Mouse (Mus musculus): ENCODE data around the gene Lpar1. TPM values are rescaled to one million over a fixed set of nuclear protein-coding genes. Genes with fewer than 3 reads are reported as not detected.

The Lpar1 gene
- polyA plus RNA-seq, 1 experiment from 2014 or later: 40.9 TPM

- H3K36me3 ChIP-seq: peaks cover 10% of the 10 kb centered on the region; the same call in 1 of the 2 replicates
- H3K4me3 ChIP-seq (replicated peaks): no peak overlapping the region
- no peak for ATAC-seq (replicated peaks; ENCODE audit: low FRiP score)
- H3K4me1 ChIP-seq: peaks cover 7% of the 10 kb centered on the region; the same call in 1 of the 2 replicates
- H3K27ac ChIP-seq: no peak overlapping the region
- H3K27me3 ChIP-seq: no peaks in the 10 kb centered on the region
- H3K9ac ChIP-seq: no peak overlapping the region
- 87% methylated on average over 15 of the region's 15 CpGs for WGBS
- H3K9me3 ChIP-seq (replicated peaks): no peaks in the 10 kb centered on the region
- no peak overlapping the region for H3K4me2 ChIP-seq
Observed at GRCm38 (mm10) chr4:58437271-58437670, 116.4 kb downstream of the Lpar1 start.

DNA sequence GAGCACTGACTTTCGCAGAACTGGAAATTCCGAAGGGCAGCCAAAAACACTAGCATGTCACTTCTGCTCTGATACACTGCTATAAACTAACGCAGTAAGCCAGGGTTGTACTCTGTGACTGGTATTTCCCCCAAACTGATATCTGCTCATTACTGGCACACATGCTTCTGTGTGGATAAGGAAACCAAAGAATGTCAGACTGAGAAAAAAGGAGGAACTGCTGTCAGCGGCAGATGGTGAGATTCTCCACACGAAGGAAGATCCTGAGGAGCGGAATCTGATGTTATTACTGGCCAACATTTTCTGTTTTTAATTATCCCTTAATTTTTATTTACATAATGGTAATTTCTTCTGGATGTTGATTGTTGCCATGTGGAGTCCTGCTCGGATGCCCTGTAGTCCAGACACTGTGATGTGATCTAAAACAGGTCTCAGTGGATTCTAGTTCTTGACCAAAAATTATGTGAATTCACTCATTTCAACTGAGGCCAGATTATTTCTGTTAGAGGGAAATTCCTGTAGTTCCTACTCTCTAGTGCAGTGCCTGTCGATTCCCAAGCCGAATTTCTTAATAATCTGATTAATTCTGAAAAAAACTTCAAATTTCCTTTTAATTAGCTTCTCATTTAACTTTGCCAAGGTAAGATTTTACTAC is 130.3 kb downstream of the Lpar1 start:
- Histone ChIP-seq H3K4me1 (no peaks in the 10 kb centered on the region), H3K4me2 (no peak overlapping the region), H3K27ac (no peak overlapping the region), H3K9me3 (replicated peaks) (no peaks in the 10 kb centered on the region), H3K36me3 (no peaks in the 10 kb centered on the region), H3K27me3 (no peaks in the 10 kb centered on the region), H3K9ac (no peak overlapping the region), H3K4me3 (replicated peaks) (no peak overlapping the region)
- no peak for ATAC-seq (replicated peaks; ENCODE audit: low FRiP score)
- WGBS: 64% methylated on average over 9 of the region's 9 CpGs

- H3K27me3 ChIP-seq: no peaks in the 10 kb centered on the region
- WGBS: 41% methylated on average over 5 of the region's 5 CpGs
- H3K9me3 ChIP-seq (replicated peaks): no peaks in the 10 kb centered on the region
- H3K9ac ChIP-seq: no peak overlapping the region
- H3K4me3 ChIP-seq (replicated peaks): no peak overlapping the region
- H3K4me1 ChIP-seq: no peaks in the 10 kb centered on the region
- H3K27ac ChIP-seq: no peak overlapping the region
- H3K36me3 ChIP-seq: no peaks in the 10 kb centered on the region
- H3K4me2 ChIP-seq: no peak overlapping the region
- ATAC-seq (replicated peaks; ENCODE audit: low FRiP score): no peak
Observed at GRCm38 (mm10) chr4:58419225-58419624, 134.5 kb downstream of the Lpar1 start.

DNA sequence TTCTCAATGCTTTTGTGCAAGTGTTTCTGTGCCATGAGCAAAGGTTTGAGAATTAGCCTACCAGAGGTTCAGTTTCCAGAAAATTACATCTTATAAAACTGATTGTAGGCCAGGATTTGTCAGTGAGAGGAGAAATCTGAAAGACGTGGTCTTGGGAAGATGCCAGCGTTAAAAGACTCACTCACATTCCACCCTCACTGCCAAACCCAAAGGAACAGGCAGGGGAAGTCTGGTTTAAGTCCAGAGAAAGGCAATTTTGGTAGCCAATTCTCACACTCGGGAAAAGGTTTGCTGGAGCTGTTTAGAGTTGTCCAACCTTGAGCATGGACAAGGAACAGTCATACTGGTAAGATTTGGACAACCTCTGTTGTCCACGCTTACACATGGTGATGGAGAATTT is 136.4 kb downstream of the Lpar1 start:
- Histone ChIP-seq H3K9ac (no peak overlapping the region), H3K9me3 (replicated peaks) (no peaks in the 10 kb centered on the region), H3K27me3 (no peaks in the 10 kb centered on the region), H3K4me1 (0 out of 2 replicates have a peak, but pooled peaks cover 3% of the 10 kb centered on the region), H3K36me3 (no peaks in the 10 kb centered on the region), H3K4me2 (no peak overlapping the region), H3K4me3 (replicated peaks) (no peak overlapping the region), H3K27ac (no peak overlapping the region)
- 71% methylated on average over 4 of the region's 4 CpGs for WGBS
- no peak for ATAC-seq (replicated peaks; ENCODE audit: low FRiP score)

DNA sequence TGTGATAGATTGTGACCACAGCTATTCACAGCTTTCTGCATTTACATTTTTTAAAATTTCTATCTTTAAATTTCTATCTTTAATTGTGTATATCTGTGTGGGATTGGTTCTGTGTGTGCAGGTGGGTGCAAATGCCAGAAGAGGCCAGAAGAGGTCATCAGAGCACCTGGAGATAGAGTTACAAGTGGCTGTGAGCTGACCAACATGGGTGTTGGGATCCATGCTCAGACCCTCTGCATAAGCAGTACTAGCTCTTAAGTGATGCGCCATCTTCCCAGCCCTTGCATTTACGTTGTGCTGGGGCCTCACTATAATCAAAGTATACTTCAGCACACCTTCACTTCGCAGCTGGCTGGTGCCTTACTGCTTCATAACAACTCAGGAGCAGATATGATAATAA is 138.2 kb downstream of the Lpar1 start:
- H3K4me3 ChIP-seq (replicated peaks): no peak overlapping the region
- no peaks in the 10 kb centered on the region for H3K36me3 ChIP-seq
- no peaks in the 10 kb centered on the region for H3K9me3 ChIP-seq (replicated peaks)
- no peak overlapping the region for H3K9ac ChIP-seq
- H3K27me3 ChIP-seq: no peaks in the 10 kb centered on the region
- H3K4me2 ChIP-seq: no peak overlapping the region
- H3K4me1 ChIP-seq: 0 out of 2 replicates have a peak, but pooled peaks cover 3% of the 10 kb centered on the region
- WGBS: 100% methylated on average over 3 of the region's 3 CpGs
- no peak for ATAC-seq (replicated peaks; ENCODE audit: low FRiP score)
- H3K27ac ChIP-seq: no peak overlapping the region

DNA sequence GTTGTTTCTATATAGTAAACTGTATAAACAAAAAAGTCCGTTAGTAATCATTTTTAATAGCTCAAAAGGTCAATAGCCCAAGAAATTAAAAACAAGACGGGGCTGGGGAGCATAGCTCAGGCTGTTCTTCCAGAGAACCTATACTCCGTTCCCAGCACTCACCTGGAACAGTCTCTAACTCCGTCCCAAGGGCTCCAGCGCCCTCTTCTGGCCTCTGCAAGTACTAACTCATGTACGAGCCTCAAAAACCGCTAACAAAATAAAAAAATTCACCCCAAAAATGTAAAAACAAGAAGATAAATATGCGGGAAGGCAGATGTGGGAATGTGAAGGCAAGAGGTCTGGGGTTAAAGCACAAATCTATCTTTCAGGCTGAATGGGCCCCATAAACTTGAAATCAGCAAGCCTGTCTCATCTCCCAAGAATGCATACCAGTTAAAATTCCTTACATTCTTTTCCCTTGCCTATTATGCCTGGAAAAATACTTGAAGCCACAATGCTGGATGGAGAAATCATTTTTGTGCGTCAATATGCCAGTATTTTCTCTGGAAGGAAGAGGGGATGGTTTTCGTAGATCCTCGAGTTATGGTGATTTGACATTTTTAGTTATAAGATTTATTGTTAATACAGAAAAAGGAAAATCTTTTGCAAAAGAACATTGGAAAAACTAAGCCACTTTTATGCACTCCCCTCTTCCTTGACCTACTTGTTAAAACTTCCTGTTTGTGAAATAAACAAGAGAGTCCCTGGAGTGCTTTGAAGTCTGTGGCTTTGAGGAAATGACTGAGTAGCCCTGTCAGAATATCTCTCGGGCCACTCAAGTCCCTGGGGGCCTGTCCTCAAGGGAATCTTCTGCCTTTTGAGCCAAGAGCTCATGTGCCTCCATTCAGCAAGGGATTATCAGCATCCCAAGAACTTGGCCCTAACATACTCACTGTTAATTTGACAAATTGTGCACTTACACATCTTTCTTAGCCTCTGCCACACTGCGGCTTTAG is 140.2 kb downstream of the Lpar1 start:
- peak; percentile 15; the same call in 1 of the 2 replicates for ATAC-seq (replicated peaks; ENCODE audit: low FRiP score)

GRCm38 (mm10) chr4:58401973-58402501 is 151.7 kb downstream of the Lpar1 start:
- Histone ChIP-seq H3K36me3 (no peaks in the 10 kb centered on the region), H3K27me3 (no peaks in the 10 kb centered on the region), H3K4me2 (no peak overlapping the region), H3K9me3 (replicated peaks) (no peaks in the 10 kb centered on the region), H3K9ac (no peak overlapping the region), H3K27ac (no peak overlapping the region), H3K4me3 (replicated peaks) (no peak overlapping the region), H3K4me1 (no peaks in the 10 kb centered on the region)
- 79% methylated on average over 4 of the region's 4 CpGs for WGBS
- ATAC-seq (replicated peaks; ENCODE audit: low FRiP score): no peak

More for the DNA sequence above, 140.2 kb downstream of the Lpar1 start:
- no peaks in the 10 kb centered on the region for H3K27me3 ChIP-seq
- H3K4me3 ChIP-seq (replicated peaks): no peak overlapping the region
- no peak overlapping the region for H3K4me2 ChIP-seq
- 0 out of 2 replicates have a peak, but pooled peaks cover 3% of the 10 kb centered on the region for H3K4me1 ChIP-seq
- H3K27ac ChIP-seq: peak overlapping the region; percentile 77
- H3K9me3 ChIP-seq (replicated peaks): no peaks in the 10 kb centered on the region
- H3K36me3 ChIP-seq: no peaks in the 10 kb centered on the region
- no peak overlapping the region for H3K9ac ChIP-seq
- WGBS: 65% methylated on average over 13 of the region's 13 CpGs

GRCm38 (mm10) chr4:58400861-58401341 is 152.8 kb downstream of the Lpar1 start:
- H3K4me3 ChIP-seq (replicated peaks): no peak overlapping the region
- no peaks in the 10 kb centered on the region for H3K36me3 ChIP-seq
- H3K4me2 ChIP-seq: no peak overlapping the region
- H3K9ac ChIP-seq: no peak overlapping the region
- H3K9me3 ChIP-seq (replicated peaks): no peaks in the 10 kb centered on the region
- no peak overlapping the region for H3K27ac ChIP-seq
- WGBS: 83% methylated on average over 12 of the region's 12 CpGs
- no peaks in the 10 kb centered on the region for H3K4me1 ChIP-seq
- ATAC-seq (replicated peaks; ENCODE audit: low FRiP score): no peak
- H3K27me3 ChIP-seq: no peaks in the 10 kb centered on the region

Small RNAs within 50 kb of the gene (microRNA-seq; reads per million reads assigned to microRNA genes)
- 1.2 reads per million for gene Mir3095

Other genes starting within 250 kb of the Lpar1 start
- gene Olfr267, start 233.8 kb upstream of the Lpar1 start, polyA plus RNA-seq (2015; fragmentation: Nextera tagmentation; extraction: Ambion mirVana): not detected in 2 replicates

All from kidney, embryonic 15.5 days (tissue).